Mouse (Mus musculus): Measurements from ENCODE around the gene Micu2. TPM values are rescaled to one million over a fixed set of nuclear protein-coding genes. Genes with fewer than 3 reads are reported as not detected.
A peak's percentile ranks its signal among the peaks of the same experiment; 100 is the strongest.

The Micu2 gene
- 13.8 and 15.7 TPM in 2 replicates for total RNA-seq (2015; ENCODE audit: low replicate concordance)
- 38.3 and 41.3 TPM in 2 replicates for total RNA-seq (2017; ENCODE audit: low replicate concordance)

DNA sequence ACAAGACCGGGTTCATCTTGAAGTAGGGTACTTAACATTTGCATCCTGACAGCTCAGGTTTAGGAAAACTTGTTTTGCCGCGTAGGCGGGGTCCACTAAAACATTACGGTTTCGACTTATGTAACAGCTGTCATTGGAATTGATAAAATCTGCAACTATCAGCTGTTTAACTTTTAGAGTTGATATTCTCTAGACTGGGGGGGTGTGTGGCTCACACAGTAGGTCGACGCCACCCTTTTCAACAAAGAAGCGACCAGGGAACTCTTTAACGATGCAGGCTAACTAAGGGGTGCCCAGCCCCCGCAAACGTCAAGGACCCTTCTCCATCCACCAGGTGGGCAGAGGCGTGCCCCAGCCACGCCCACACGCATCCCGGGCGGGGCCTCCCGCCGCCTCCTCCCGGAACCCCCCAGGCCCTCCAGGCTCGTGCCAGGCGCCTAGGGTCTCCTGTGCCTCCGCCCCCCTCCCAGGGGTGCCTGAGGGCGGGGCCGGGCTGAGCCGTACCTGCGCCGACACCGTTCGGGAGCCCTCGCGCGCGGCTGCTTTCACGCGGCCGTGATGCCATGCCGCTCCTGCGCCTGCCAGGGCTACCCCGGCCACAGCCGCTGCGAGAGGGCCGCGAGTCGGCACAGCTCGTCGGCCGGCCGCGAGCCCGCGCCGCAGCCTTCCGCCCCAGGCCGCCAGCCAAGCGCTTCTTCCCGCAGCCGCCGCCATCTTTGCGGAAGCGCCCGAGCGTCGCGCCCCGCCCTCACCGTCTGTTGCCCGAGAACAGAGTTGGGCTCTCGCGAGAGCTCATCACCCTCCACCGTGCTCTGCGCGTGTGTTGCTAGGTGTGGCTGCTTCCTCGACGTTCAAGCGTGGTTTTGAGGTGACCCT, at the start of gene Micu2:
Gene Micu2, minus strand, starts transcription at position 737 of the 876 bp plus-strand sequence.
- peak; percentile 98 for ATAC-seq (replicated peaks; ENCODE audit: low FRiP score, poor library complexity, severe bottlenecking)

- no peak for ATAC-seq (replicated peaks; ENCODE audit: low FRiP score, poor library complexity, severe bottlenecking)
Measured at GRCm38 (mm10) chr14:58046639-58047284, 47.7 kb upstream of the Micu2 start.

- ATAC-seq (replicated peaks; ENCODE audit: low FRiP score, poor library complexity, severe bottlenecking) = no peak
Measured at GRCm38 (mm10) chr14:58036174-58036573, 37.1 kb upstream of the Micu2 start.

DNA sequence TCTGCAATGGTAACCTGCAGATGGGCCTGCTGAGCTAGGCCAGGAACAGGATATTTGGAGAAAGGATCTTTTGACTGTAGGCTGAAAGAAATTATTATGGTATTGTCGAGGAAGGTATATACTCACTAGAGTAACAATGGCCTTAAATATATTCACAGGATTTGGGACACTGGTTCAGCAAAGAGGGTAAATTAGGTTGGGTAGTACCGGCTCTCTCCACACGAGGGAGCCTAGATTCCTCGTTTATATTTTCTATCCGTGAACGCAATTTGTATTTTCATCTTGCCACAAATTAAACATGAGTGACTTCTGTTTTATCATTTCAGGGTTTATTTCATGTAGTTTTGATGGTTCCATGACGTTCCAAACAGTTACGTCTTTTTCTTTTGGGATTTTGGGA, 35.5 kb upstream of the Micu2 start:
- peak; percentile 57; the same call in 1 of the 2 replicates for ATAC-seq (replicated peaks; ENCODE audit: low FRiP score, poor library complexity, severe bottlenecking)

GRCm38 (mm10) chr14:58018869-58019268, 19.8 kb upstream of the Micu2 start:
- ATAC-seq (replicated peaks; ENCODE audit: low FRiP score, poor library complexity, severe bottlenecking) = no peak

- ATAC-seq (replicated peaks; ENCODE audit: low FRiP score, poor library complexity, severe bottlenecking) = no peak
Measured at GRCm38 (mm10) chr14:58003852-58004251, 4.8 kb upstream of the Micu2 start.

DNA sequence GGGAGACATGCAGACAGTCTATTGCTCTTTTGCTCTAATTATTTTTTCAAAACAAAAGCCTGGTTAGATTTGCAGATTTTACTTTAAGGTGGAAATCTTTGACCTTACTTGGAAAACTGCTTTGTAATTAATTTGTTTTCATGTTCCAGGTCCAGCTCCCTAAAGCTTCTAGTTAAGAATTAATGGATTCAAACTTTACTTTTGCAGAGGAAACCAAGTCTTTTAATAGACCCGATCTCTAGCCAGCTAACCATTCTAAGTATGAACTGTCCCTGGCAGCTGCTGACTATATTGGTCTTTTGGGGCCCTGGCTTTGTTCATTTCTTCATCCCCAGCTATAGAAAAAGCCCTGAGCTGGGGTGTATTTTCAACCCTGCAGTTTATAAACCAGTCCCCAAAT, 3.1 kb upstream of the Micu2 start:
- ATAC-seq (replicated peaks; ENCODE audit: low FRiP score, poor library complexity, severe bottlenecking) = no peak

GRCm38 (mm10) chr14:57999402-57999734, 306 bp upstream of the Micu2 start:
- no peak for ATAC-seq (replicated peaks; ENCODE audit: low FRiP score, poor library complexity, severe bottlenecking)

DNA sequence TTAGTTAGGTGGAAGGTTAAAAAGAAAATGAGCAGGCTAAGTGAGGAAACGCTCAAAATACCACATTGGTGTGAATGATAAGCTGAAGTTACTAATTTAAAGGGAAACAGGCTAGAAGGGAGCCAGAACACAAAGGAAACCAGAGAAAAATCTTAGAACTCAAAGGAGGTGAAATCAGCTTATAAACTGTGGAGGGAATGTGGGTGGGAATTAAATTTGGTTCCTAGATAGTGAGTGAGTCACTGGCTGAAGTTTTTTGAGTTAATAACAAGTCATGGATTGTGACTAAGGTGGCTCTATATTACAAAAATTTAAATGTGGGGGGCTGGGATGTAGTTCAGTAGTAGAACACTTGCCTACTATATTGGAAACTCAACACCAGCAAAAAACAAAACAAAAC, 1.6 kb downstream of the Micu2 start:
- no peak for ATAC-seq (replicated peaks; ENCODE audit: low FRiP score, poor library complexity, severe bottlenecking)

DNA sequence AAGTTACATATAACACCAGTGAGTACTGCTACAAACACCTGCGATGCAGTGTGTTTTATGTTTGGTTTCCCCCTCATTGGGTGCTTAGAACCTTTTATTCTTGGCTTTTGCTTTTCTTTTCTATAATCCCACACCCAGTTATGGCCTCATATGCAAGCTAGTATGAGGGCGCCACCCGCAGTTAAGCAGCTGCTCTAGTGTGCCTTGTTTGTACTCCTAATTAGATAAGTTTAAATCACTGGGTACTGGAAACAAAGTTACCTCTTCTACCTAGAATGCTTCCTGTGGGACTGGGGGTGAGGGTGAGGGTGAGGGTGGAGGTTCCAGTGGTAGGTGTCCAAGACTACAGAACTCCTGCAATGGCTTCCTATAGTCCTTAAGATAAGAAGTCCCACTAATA, 2.9 kb downstream of the Micu2 start:
- ATAC-seq (replicated peaks; ENCODE audit: low FRiP score, poor library complexity, severe bottlenecking) = no peak

GRCm38 (mm10) chr14:57991761-57992160, 7.3 kb downstream of the Micu2 start:
- no peak for ATAC-seq (replicated peaks; ENCODE audit: low FRiP score, poor library complexity, severe bottlenecking)

GRCm38 (mm10) chr14:57989162-57989561, 9.9 kb downstream of the Micu2 start:
- no peak for ATAC-seq (replicated peaks; ENCODE audit: low FRiP score, poor library complexity, severe bottlenecking)

DNA sequence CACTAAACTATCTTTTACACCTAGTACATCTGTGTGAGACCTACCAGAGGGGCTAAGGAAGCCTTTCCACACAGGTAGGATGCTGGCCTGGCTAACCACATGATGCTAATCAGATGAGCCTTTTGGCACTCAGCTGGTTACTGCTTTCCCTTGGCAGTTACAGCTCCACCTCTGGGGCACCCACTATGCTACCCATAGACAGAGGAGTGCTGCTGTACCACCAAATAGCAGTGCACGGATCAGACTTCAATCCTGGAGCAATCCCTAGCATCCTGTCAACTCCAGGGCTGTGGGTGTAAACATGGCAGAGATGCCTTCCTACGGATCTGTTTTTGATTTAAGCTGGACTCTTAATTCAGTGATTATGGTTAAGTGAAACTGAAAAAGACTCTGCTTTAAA, 13.3 kb downstream of the Micu2 start:
- ATAC-seq (replicated peaks; ENCODE audit: low FRiP score, poor library complexity, severe bottlenecking) = no peak

DNA sequence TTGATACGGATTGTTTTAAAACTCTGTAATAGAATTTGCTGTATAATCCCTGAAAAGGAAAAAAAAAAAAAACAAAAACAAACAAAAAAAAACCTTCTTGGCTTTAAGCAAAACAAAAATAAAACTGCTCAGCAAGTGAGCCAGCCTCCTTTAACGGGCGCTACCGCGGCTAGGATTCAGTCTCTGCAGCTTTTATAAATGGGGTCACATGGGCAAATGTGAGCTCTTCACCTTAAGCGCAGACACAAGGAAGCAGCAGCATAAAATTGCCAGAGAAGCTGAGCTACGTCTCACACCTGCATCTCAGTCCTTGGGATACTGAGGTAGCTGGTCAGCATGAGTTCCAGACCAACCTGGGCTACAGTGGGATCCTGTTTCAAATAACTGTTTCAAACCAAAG, 16.6 kb downstream of the Micu2 start:
- no peak for ATAC-seq (replicated peaks; ENCODE audit: low FRiP score, poor library complexity, severe bottlenecking)

DNA sequence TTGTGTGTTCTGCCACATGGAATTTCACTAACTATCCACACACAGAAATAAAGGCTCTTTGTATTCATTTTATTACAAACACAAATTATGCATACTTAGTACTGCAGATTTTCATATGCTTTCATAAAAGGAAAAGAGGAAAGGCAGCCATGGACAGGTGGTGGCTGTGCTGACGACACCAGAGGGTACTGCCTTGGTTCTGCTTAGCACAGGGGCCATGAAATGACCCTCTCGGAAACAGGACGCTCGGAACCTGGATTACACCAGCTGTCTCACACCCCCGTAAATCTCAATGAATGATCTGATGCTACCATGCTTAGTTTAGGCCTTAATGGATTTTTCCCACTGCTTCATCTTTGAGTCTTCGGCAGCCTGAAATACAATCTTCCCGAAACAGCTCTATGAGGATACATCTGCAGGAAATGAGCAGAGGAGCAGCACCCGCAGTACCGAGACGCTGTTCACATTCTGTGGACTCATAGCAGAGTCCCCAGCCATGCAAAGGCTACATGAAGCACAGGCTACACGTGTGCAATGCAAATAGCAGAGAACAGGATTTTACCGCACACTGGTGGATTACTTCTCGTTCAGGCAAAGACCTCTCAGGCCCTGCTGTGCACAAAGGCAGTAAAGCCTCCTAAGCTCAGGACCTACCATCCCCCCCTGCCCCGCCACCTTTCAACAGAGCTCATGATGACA, 17.2 kb downstream of the Micu2 start:
- no peak for ATAC-seq (replicated peaks; ENCODE audit: low FRiP score, poor library complexity, severe bottlenecking)

GRCm38 (mm10) chr14:57980776-57981175, 18.3 kb downstream of the Micu2 start:
- no peak for ATAC-seq (replicated peaks; ENCODE audit: low FRiP score, poor library complexity, severe bottlenecking)

- ATAC-seq (replicated peaks; ENCODE audit: low FRiP score, poor library complexity, severe bottlenecking) = no peak
Measured at GRCm38 (mm10) chr14:57980179-57980578, 18.9 kb downstream of the Micu2 start.

DNA sequence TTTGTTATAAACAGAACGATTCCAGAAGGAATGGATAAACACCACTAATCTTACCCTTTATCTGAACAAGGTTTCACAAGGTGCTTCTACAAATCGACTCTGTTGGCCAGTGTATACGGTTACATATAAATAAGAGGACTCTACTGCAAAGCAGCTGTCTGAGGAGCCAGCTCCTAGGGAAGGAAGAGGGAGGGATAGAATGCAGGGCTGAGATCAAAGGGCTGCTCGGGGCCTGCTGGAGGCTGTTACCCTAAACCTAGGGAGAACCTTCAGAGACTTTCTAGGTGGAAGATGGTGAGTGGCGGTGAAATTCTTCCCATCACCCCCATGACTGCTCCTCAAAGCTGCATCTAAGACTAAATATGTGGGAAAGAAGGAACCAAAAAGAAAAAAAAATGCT, 20.9 kb downstream of the Micu2 start:
- ATAC-seq (replicated peaks; ENCODE audit: low FRiP score, poor library complexity, severe bottlenecking) = no peak

GRCm38 (mm10) chr14:57975656-57976055, 23.4 kb downstream of the Micu2 start:
- ATAC-seq (replicated peaks; ENCODE audit: low FRiP score, poor library complexity, severe bottlenecking) = no peak

DNA sequence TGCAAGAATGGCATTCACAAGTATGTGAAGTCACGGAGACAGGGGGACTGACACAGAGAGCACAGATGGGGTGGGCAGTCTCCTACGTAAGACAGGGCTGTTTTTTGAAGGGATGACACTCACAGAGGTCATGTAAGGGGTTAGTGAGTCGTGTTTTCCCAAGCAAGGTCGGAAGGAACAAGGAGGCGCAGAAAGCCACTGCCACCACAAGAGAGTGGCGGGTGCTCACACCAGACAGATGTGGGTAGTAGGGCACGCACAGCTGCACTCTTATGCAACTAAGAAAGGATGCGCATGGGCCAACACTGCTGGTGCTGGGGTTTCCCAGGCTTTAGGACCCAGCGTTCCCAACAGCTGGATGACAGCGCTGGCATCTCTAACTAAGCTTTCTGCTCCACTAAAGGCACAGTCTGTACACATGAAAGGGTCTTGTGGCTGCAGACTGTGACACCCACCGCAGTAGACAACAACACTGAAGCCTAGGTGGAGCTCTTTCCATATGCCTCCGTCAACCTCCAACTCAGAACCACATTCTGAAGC, 27.0 kb downstream of the Micu2 start:
- no peak for ATAC-seq (replicated peaks; ENCODE audit: low FRiP score, poor library complexity, severe bottlenecking)

Data from erythroblast, adult 5-6 weeks (primary cell).